In the genomic region with DNA sequence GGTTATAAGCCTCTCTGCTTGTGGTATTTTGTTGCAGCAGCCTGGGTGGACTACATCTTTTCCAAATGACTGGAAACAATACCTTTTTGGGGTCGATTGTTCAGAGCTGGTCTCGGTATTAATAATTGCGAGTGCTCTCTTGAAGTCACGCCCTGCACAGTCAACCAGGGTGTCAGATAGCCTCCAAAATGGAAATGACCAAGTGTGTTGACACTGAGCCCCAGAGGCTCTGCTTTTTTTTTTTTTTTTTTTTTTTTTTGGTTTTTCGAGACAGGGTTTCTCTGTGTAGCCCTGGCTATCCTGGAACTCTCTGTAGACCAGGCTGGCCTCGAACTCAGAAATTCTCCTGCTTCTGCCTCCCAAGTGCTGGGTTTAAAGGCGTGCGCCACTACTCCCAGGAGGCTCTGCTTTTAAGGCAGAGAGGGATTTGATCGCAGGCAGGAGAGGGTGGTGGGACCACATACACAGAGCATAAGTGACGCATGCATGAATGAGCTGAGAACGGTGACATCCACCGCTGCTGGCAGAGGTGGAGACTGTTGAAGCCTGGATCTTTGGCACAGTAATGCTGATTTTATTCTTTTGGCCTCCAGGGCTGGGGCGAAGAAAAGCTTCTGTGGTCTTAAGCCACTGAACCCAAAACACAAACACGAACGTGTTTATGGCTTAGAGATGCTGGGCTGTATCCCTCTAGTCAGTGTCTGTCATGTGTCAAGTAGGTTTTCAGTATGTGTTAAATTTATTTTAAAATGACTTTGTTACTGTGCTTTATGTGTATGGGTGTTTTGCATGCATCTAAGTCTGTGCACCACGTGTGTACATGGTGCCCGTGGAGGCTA, we compare ENCODE assay signal across 13 mouse cellular contexts. TPM values are rescaled to one million over a fixed set of nuclear protein-coding genes. Genes with fewer than 3 reads are reported as not detected.
A peak's percentile ranks its signal among the peaks of the same experiment; 100 is the strongest.
DNase-seq lines count a peak whose midpoint lies in the region; ATAC-seq and TF ChIP-seq lines count a peak whose summit lies in the region.
"Had no signal": no experiment of that assay in that cellular context is flagged by ENCODE, and none has a peak within 500 bp of the region (broad histone marks: within the 10 kb centered on the region; RNA-seq: fewer than 3 reads in every experiment).

No protein-coding gene starts in this region.

- H3K4me3 ChIP-seq in heart, embryonic 11.5 days (ENCODE audit: low read depth, low read length), result no peak overlapping the region
- no peak overlapping the region for H3K4me3 ChIP-seq in liver, embryonic 13.5 days (replicated peaks)
- H3K4me3 ChIP-seq in liver, embryonic 11.5 days (ENCODE audit: low read depth, low read length), result no peak overlapping the region
- no peak overlapping the region for H3K4me3 ChIP-seq in embryonic facial prominence, embryonic 14.5 days (ENCODE audit: low read depth, low read length)
- H3K4me3 ChIP-seq in myocyte, result no peak overlapping the region
- H3K4me3 ChIP-seq: midbrain, embryonic 15.5 days had no signal

- no peak overlapping the region; the same call in 1 of the 2 replicates for H3K9ac ChIP-seq in heart, embryonic 11.5 days (ENCODE audit: low read depth, low read length)
- H3K9ac ChIP-seq in liver, embryonic 13.5 days, result no peak overlapping the region
- no peak overlapping the region for H3K9ac ChIP-seq in liver, embryonic 11.5 days (ENCODE audit: low read depth, low read length)
- H3K9ac ChIP-seq in embryonic facial prominence, embryonic 14.5 days (ENCODE audit: low read depth, low read length), result no peak overlapping the region
- H3K9ac ChIP-seq: midbrain, embryonic 15.5 days had no signal

- H3K36me3 ChIP-seq in heart, embryonic 11.5 days (ENCODE audit: control insufficient read depth, insufficient read depth, low read length), result peaks cover 23% of the 10 kb centered on the region
- H3K36me3 ChIP-seq in liver, embryonic 13.5 days, result no peaks in the 10 kb centered on the region; the same call in 1 of the 2 replicates
- H3K36me3 ChIP-seq in liver, embryonic 11.5 days (ENCODE audit: control insufficient read depth, insufficient read depth, low read length), result peaks cover 9% of the 10 kb centered on the region
- peaks cover 22% of the 10 kb centered on the region for H3K36me3 ChIP-seq in embryonic facial prominence, embryonic 14.5 days (ENCODE audit: control insufficient read depth, insufficient read depth, low read length)
- H3K36me3 ChIP-seq in myocyte (ENCODE audit: control insufficient read depth, insufficient read depth), result peaks cover 37% of the 10 kb centered on the region

- no peak overlapping the region for H3K4me2 ChIP-seq in heart, embryonic 11.5 days
- H3K4me2 ChIP-seq in liver, embryonic 13.5 days, result no peak overlapping the region
- no peak overlapping the region for H3K4me2 ChIP-seq in liver, embryonic 11.5 days
- no peak overlapping the region for H3K4me2 ChIP-seq in embryonic facial prominence, embryonic 14.5 days (ENCODE audit: low read depth, low read length)
- H3K4me2 ChIP-seq in myocyte (ENCODE audit: low read depth), result peak overlapping the region; percentile 80
- H3K4me2 ChIP-seq: midbrain, embryonic 15.5 days had no signal

- H3ac ChIP-seq in myocyte (ENCODE audit: control insufficient read depth, insufficient read length), result peak overlapping the region; percentile 8

- no peaks in the 10 kb centered on the region; the same call in 1 of the 2 replicates for H3K9me3 ChIP-seq in heart, embryonic 11.5 days (replicated peaks; ENCODE audit: control insufficient read depth, low read length)
- no peaks in the 10 kb centered on the region for H3K9me3 ChIP-seq in liver, embryonic 13.5 days (replicated peaks)
- peaks cover 4% of the 10 kb centered on the region; the same call in 1 of the 2 replicates for H3K9me3 ChIP-seq in liver, embryonic 11.5 days (ENCODE audit: control insufficient read depth, low read length)
- H3K9me3 ChIP-seq in embryonic facial prominence, embryonic 14.5 days (ENCODE audit: control insufficient read depth, low read length), result 0 out of 2 replicates have a peak, but pooled peaks cover 5% of the 10 kb centered on the region
- H3K9me3 ChIP-seq: midbrain, embryonic 15.5 days had no signal

- peak; percentile 28 for TF ChIP-seq POLR2A in myocyte (IDR thresholded peaks at IDR 0.05; ENCODE audit: insufficient read length, low read depth)

- peaks cover 44% of the 10 kb centered on the region for H3K4me1 ChIP-seq in heart, embryonic 11.5 days (ENCODE audit: control insufficient read depth, insufficient read depth, low read length)
- H3K4me1 ChIP-seq in liver, embryonic 13.5 days (replicated peaks), result peaks cover 56% of the 10 kb centered on the region
- peaks cover 33% of the 10 kb centered on the region for H3K4me1 ChIP-seq in liver, embryonic 11.5 days (replicated peaks; ENCODE audit: control insufficient read depth, insufficient read depth, low read length)
- peaks cover 44% of the 10 kb centered on the region for H3K4me1 ChIP-seq in embryonic facial prominence, embryonic 14.5 days (ENCODE audit: control insufficient read depth, insufficient read depth, low read length)

- no peak for ATAC-seq in heart, embryonic 11.5 days (replicated peaks; ENCODE audit: insufficient number of reproducible peaks, low FRiP score, low TSS enrichment)
- ATAC-seq in liver, embryonic 13.5 days (ENCODE audit: low read depth), result no peak
- ATAC-seq in liver, embryonic 11.5 days (replicated peaks; ENCODE audit: low FRiP score), result no peak
- no peak for ATAC-seq in embryonic facial prominence, embryonic 14.5 days (ENCODE audit: low read depth)
- ATAC-seq: midbrain, embryonic 15.5 days; Patski had no signal

- no peaks in the 10 kb centered on the region for H3K27me3 ChIP-seq in heart, embryonic 11.5 days (ENCODE audit: control insufficient read depth, insufficient read depth, low read length)
- H3K27me3 ChIP-seq in liver, embryonic 13.5 days, result no peaks in the 10 kb centered on the region
- H3K27me3 ChIP-seq in liver, embryonic 11.5 days (replicated peaks; ENCODE audit: control insufficient read depth, insufficient read depth, low read length), result no peaks in the 10 kb centered on the region
- H3K27me3 ChIP-seq in embryonic facial prominence, embryonic 14.5 days (replicated peaks; ENCODE audit: control insufficient read depth, insufficient read depth, low read length), result no peaks in the 10 kb centered on the region
- no peaks in the 10 kb centered on the region for H3K27me3 ChIP-seq in myocyte (ENCODE audit: control insufficient read depth, insufficient read depth, insufficient read length)
- H3K27me3 ChIP-seq: midbrain, embryonic 15.5 days; Patski had no signal

- H3K27ac ChIP-seq in heart, embryonic 11.5 days (ENCODE audit: low read depth, low read length), result peak overlapping the region; percentile 68; the same call in 1 of the 2 replicates
- peak overlapping the region; percentile 18; the same call in 1 of the 2 replicates for H3K27ac ChIP-seq in liver, embryonic 13.5 days
- no peak overlapping the region; the same call in 1 of the 2 replicates for H3K27ac ChIP-seq in liver, embryonic 11.5 days (ENCODE audit: low read depth, low read length)
- H3K27ac ChIP-seq in embryonic facial prominence, embryonic 14.5 days (replicated peaks; ENCODE audit: low read depth, low read length), result peak overlapping the region; percentile 74; the same call in 1 of the 2 replicates
- H3K27ac ChIP-seq: midbrain, embryonic 15.5 days had no signal

- H3K79me2 ChIP-seq in myocyte (ENCODE audit: control insufficient read depth, insufficient read depth), result peaks cover 35% of the 10 kb centered on the region

- 92% methylated on average over 17 of the region's 17 CpGs for WGBS in heart, embryonic 11.5 days (ENCODE audit: insufficient replicate concordance)
- 84% methylated on average over 17 of the region's 17 CpGs for WGBS in liver, embryonic 13.5 days (ENCODE audit: insufficient replicate concordance)
- 89% methylated on average over 16 of the region's 17 CpGs for WGBS in liver, embryonic 11.5 days
- 82% methylated on average over 16 of the region's 17 CpGs for WGBS in embryonic facial prominence, embryonic 14.5 days

- DNase-seq in heart, postnatal 4 days, result no peak
- DNase-seq in liver, embryonic 13.5 days, result no peak
- DNase-seq in liver, embryonic 11.5 days (ENCODE audit: low spot score), result no peak
- no peak for DNase-seq in embryonic facial prominence, embryonic 14.5 days (ENCODE audit: low spot score)
- no peak for DNase-seq in layer of hippocampus, adult 9-10 months (ENCODE audit: low spot score)
- no peak for DNase-seq in Muller cell, postnatal 12 days (ENCODE audit: inconsistent ontology term)
- DNase-seq: adrenal gland, postnatal 10 days; lung, adult 18-20 months; thymus, postnatal 4 days had no signal

TF ChIP-seq in myocyte, 11 proteins besides CTCF, POLR2A, EP300 and RAD21:
- TF ChIP-seq TCF12 (IDR thresholded peaks at IDR 0.05; ENCODE audit: insufficient read depth, poor library complexity, severe bottlenecking) (no peak), CEBPB (IDR thresholded peaks at IDR 0.05; ENCODE audit: insufficient read depth, poor library complexity, severe bottlenecking) (no peak), MYOG (IDR thresholded peaks at IDR 0.05; ENCODE audit: control insufficient read depth in 1 of 3, insufficient read depth in 1 of 3, insufficient read length in 2 of 3, low read depth in 2 of 3) (no peak)
TF ChIP-seq in myocyte: peak in this region for 0.

RNA-seq across cellular contexts. Expression of gene Adam19, which starts 18.3 kb away (rescaled TPM):
- polyA plus RNA-seq in heart, embryonic 11.5 days (2014; fragmentation: Nextera tagmentation; extraction: Ambion mirVana), result 24.4 and 31.7 TPM in 2 replicates
- 100 to 1,000 TPM; 161 to 163 TPM for total RNA-seq in heart, postnatal 4 days (2021)
- 1.1 and 1.6 TPM in 2 replicates for polyA plus RNA-seq in liver, embryonic 13.5 days (2015; fragmentation: Nextera tagmentation; extraction: Ambion mirVana)
- polyA plus RNA-seq in liver, embryonic 11.5 days (2014; fragmentation: Nextera tagmentation; extraction: Ambion mirVana), result 8.5 and 8.8 TPM in 2 replicates
- polyA plus RNA-seq in embryonic facial prominence, embryonic 14.5 days (2014; fragmentation: Nextera tagmentation; extraction: Ambion mirVana), result 15.2 and 17.6 TPM in 2 replicates
- 43.2 TPM for polyA plus RNA-seq in myocyte (2012; fragmentation: generic; extraction: Trizol)

RNA-seq across cellular contexts. Expression of gene Gm12166, which starts 21.9 kb away (rescaled TPM):
- 2.4 and 9.0 TPM in 2 replicates for polyA plus RNA-seq in heart, embryonic 11.5 days (2014; fragmentation: Nextera tagmentation; extraction: Ambion mirVana)
- total RNA-seq in heart, postnatal 4 days (2021), result 1 to 10 TPM; 2.7 to 4.0 TPM
- 3.0 and 3.3 TPM in 2 replicates for polyA plus RNA-seq in liver, embryonic 13.5 days (2015; fragmentation: Nextera tagmentation; extraction: Ambion mirVana)
- polyA plus RNA-seq in liver, embryonic 11.5 days (2014; fragmentation: Nextera tagmentation; extraction: Ambion mirVana), result 5.5 and 6.6 TPM in 2 replicates
- polyA plus RNA-seq in embryonic facial prominence, embryonic 14.5 days (2014; fragmentation: Nextera tagmentation; extraction: Ambion mirVana), result 4.1 and 6.8 TPM in 2 replicates
- polyA plus RNA-seq in myocyte (2012; fragmentation: generic; extraction: Trizol), result 4.3 TPM
